10 mouse cellular contexts compared by ENCODE assay signal in genomic region chr2:103745481-103745880, GRCm38 (mm10). TPM values are rescaled to one million over a fixed set of nuclear protein-coding genes. Genes with fewer than 3 reads are reported as not detected.
DNase-seq lines count a peak whose midpoint lies in the region.
"Had no signal": no experiment of that assay in that cellular context is flagged by ENCODE, and none has a peak within 500 bp of the region (broad histone marks: within the 10 kb centered on the region; RNA-seq: fewer than 3 reads in every experiment).

No protein-coding gene starts in this region.

- intact Hi-C loops in heart, postnatal 25 days (cut with DNase I) = loop anchor here (2.0 kb wide), 1 partner anchor 181 kb away; no protein-coding TSS in a partner anchor

- peak; percentile 52 to 60 for DNase-seq in cerebellum, postnatal 14 days
- DNase-seq in cerebellum, adult 9-10 months = no peak
- DNase-seq in heart, postnatal 4 days = peak; percentile 26
- DNase-seq in heart, postnatal 25 days (ENCODE audit: low spot score) = no peak
- DNase-seq in testis, postnatal 10 days (ENCODE audit: low spot score) = peak; percentile 53
- no peak for DNase-seq in testis, postnatal 14 days (ENCODE audit: low spot score)
- no peak for DNase-seq in frontal cortex, postnatal 14 days (ENCODE audit: low spot score in 2 of 2)
- DNase-seq in left cerebral cortex, adult 9 months (ENCODE audit: low spot score in 2 of 2) = no peak
- DNase-seq: gastrocnemius, postnatal 36 days; right cerebral cortex, postnatal 14 days had no signal

RNA-seq across cellular contexts. Expression of gene Nat10, which starts 15.6 kb away (rescaled TPM):
- total RNA-seq in heart, postnatal 4 days (2021) = 10 to 100 TPM; 25.8 to 26.0 TPM
- total RNA-seq in heart, postnatal 25 days (2021) = 10 to 100 TPM; 12.7 to 13.7 TPM

RNA-seq across cellular contexts. Expression of gene Caprin1, which starts 52.0 kb away (rescaled TPM):
- total RNA-seq in heart, postnatal 4 days (2021) = 100 to 1,000 TPM; 262 to 265 TPM
- 100 to 1,000 TPM; 197 to 217 TPM for total RNA-seq in heart, postnatal 25 days (2021)

Comparison
In these comparisons a context has a peak if more than half of its experiments do, and no peak if none do; other contexts are left out.
1. DNase-seq: peak in cerebellum, postnatal 14 days (2 of 2), heart, postnatal 4 days (single experiment) and testis, postnatal 10 days (single experiment); none in cerebellum, adult 9-10 months (single experiment), heart, postnatal 25 days (single experiment), testis, postnatal 14 days (single experiment), frontal cortex, postnatal 14 days (0 of 2) and left cerebral cortex, adult 9 months (0 of 2).